Mouse (Mus musculus): ENCODE measurements at regions not wholly inside any gene's neighbourhood (a gene's known extent, or its start where the extent isn't known, plus 50 kb on each side); places are given as distances from the start of the nearest gene placed in this dataset.

DNA sequence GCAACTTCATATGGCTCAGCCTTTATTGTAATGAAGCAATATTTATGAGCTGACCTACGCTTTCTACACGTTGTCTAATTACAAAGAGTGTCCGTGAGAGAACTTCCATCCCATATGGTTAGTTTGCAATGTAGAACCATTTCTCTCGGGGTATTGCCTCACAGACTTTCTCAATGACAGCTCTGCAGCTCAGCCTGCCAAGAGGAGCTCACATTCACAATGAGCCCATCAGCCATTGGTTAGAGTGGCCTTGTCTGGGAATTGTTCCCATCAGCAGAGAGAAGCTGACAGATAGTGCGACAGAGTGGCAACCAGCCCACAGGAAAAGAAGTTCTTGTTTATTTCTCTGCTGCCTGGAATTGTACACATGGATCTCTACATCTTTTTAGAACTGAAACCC is 409.7 kb downstream of the Zfp704 start:
- no peaks in the 10 kb centered on the region for H3K9me3 ChIP-seq (ENCODE audit: control insufficient read depth, low read length)
- no peaks in the 10 kb centered on the region for H3K27me3 ChIP-seq (ENCODE audit: control insufficient read depth, insufficient read depth, low read length)
- no peaks in the 10 kb centered on the region for H3K4me1 ChIP-seq (replicated peaks; ENCODE audit: control insufficient read depth, insufficient read depth, low read length)
- H3K4me3 ChIP-seq (ENCODE audit: low read depth, low read length): no peak overlapping the region
- 85% methylated on average over 5 of the region's 5 CpGs for WGBS
- H3K36me3 ChIP-seq (ENCODE audit: control insufficient read depth, insufficient read depth, low read length): no peaks in the 10 kb centered on the region
- ATAC-seq (ENCODE audit: low FRiP score) (no peak), DNase-seq (ENCODE audit: low spot score) (no peak)
- no peak overlapping the region for H3K4me2 ChIP-seq (replicated peaks; ENCODE audit: low read depth, low read length)
- H3K9ac ChIP-seq (ENCODE audit: low read depth, low read length): no peak overlapping the region
- no peak overlapping the region for H3K27ac ChIP-seq (ENCODE audit: low read depth, low read length)

DNA sequence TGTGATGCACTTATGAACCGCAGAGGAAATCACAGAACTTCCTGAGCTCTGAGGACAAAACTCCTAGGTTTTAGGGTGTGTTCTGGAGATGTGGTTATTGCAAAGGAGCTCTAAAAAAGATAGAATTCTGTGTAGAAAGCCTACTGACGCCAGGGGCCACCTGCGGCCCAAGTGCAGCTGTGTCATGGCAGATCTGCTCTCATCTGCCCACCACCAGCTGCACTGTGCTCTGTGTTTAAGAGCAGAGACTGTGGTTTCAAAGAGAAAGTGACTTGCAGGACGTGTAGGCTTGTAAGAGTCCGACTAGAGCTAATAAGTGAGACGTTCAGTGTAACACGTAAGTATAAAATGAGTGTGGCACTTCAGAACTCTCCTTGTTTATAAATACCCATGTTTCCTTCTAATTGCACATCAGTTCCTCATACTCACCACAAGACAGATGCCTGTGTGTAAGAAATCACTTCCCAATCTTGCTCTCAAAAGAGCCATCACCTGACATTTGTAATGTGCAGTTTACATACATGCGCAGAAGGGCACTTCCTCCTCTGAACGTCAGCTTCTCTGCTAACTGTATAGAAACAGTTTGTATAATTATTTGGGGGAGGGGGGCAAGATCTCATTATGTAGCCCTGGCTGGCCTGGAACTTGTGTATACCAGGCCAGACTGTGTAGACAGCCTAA is 411.1 kb downstream of the Zfp704 start:
- no peaks in the 10 kb centered on the region for H3K27me3 ChIP-seq (ENCODE audit: control insufficient read depth, insufficient read depth, low read length)
- no peaks in the 10 kb centered on the region for H3K36me3 ChIP-seq (ENCODE audit: control insufficient read depth, insufficient read depth, low read length)
- ATAC-seq (ENCODE audit: low FRiP score) (no peak), DNase-seq (ENCODE audit: low spot score) (no peak)
- no peaks in the 10 kb centered on the region for H3K9me3 ChIP-seq (ENCODE audit: control insufficient read depth, low read length)
- no peak overlapping the region for H3K4me3 ChIP-seq (ENCODE audit: low read depth, low read length)
- H3K27ac ChIP-seq (ENCODE audit: low read depth, low read length): no peak overlapping the region
- H3K9ac ChIP-seq (ENCODE audit: low read depth, low read length): no peak overlapping the region
- H3K4me2 ChIP-seq (replicated peaks; ENCODE audit: low read depth, low read length): no peak overlapping the region
- WGBS: 89% methylated on average over 9 of the region's 9 CpGs
- H3K4me1 ChIP-seq (replicated peaks; ENCODE audit: control insufficient read depth, insufficient read depth, low read length): no peaks in the 10 kb centered on the region

DNA sequence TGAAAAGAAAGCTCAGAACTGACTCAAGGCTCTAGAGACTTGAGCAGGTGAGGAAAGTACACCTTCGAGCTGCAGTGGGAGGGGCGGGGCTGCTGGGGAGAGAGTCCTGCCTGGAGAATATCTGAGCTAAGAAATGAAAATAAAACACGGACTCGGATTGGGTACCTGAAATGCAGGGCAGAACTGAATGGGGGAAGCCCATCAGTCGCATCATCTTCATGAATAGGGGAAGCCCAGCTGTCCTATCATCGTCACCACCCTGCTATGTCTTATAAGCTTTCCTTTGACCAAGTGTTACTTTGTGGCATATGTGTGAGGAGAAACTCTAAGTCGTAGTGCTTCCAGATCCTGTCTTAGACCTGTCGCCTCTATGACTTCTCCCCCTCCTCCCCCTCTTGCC is 414.1 kb downstream of the Zfp704 start:
- Histone ChIP-seq H3K9me3 (ENCODE audit: control insufficient read depth, low read length) (no peaks in the 10 kb centered on the region), H3K36me3 (ENCODE audit: control insufficient read depth, insufficient read depth, low read length) (no peaks in the 10 kb centered on the region), H3K4me3 (ENCODE audit: low read depth, low read length) (no peak overlapping the region), H3K27me3 (ENCODE audit: control insufficient read depth, insufficient read depth, low read length) (no peaks in the 10 kb centered on the region), H3K4me2 (replicated peaks; ENCODE audit: low read depth, low read length) (no peak overlapping the region), H3K9ac (ENCODE audit: low read depth, low read length) (no peak overlapping the region), H3K27ac (ENCODE audit: low read depth, low read length) (no peak overlapping the region), H3K4me1 (replicated peaks; ENCODE audit: control insufficient read depth, insufficient read depth, low read length) (no peaks in the 10 kb centered on the region)
- 81% methylated on average over 8 of the region's 8 CpGs for WGBS
- DNase-seq (ENCODE audit: low spot score) (no peak), ATAC-seq (ENCODE audit: low FRiP score) (no peak)

DNA sequence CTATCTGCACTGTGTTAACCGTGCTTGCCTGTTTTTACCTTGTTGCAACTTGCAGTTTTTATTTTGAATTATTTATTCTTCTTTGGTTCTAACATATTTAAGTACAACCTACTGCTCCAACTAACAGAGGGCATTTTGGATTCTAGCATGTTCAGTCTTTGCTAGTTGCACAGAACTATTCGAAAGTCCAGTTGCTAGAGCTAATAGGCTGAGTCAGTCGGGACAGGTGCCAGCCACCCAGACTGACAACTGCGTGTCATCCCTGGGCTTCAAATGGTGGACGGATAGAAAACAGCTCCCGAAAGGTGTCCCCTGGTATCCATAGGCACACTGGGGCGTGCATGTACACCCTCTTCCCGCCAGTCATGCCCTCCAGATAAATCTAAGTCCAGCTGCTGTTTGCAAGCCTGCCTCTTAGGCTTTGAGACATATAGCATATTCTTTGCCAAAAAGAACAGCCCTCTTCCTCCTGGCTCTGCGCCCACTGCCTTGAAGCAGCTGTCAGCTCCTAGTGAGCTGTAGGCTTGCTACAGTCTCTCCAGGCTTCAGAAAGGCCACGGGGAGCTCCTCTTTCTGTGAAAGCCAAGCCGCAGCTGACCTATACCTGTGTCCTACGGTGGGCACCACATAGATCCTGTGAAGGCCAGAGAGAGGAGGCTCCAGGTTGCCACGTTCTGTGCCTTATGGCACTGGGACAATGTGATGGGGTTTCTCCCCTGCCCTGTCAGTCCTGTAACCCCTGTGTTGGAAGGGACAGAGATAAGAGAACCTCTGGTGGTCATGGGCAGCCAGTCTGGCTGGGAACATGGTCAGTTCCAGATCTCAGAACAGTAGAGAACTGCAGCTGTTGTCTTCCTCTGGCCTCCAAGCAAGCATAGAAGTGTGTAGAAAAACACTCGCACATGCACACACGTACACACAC is 420.3 kb downstream of the Zfp704 start:
- Histone ChIP-seq H3K4me3 (ENCODE audit: low read depth, low read length) (no peak overlapping the region), H3K9me3 (ENCODE audit: control insufficient read depth, low read length) (no peaks in the 10 kb centered on the region), H3K27me3 (ENCODE audit: control insufficient read depth, insufficient read depth, low read length) (no peaks in the 10 kb centered on the region), H3K9ac (ENCODE audit: low read depth, low read length) (no peak overlapping the region), H3K4me2 (replicated peaks; ENCODE audit: low read depth, low read length) (no peak overlapping the region), H3K4me1 (replicated peaks; ENCODE audit: control insufficient read depth, insufficient read depth, low read length) (no peaks in the 10 kb centered on the region), H3K36me3 (ENCODE audit: control insufficient read depth, insufficient read depth, low read length) (no peaks in the 10 kb centered on the region), H3K27ac (ENCODE audit: low read depth, low read length) (no peak overlapping the region)
- 90% methylated on average over 15 of the region's 15 CpGs for WGBS
- DNase-seq (ENCODE audit: low spot score) (no peak), ATAC-seq (ENCODE audit: low FRiP score) (no peak)

DNA sequence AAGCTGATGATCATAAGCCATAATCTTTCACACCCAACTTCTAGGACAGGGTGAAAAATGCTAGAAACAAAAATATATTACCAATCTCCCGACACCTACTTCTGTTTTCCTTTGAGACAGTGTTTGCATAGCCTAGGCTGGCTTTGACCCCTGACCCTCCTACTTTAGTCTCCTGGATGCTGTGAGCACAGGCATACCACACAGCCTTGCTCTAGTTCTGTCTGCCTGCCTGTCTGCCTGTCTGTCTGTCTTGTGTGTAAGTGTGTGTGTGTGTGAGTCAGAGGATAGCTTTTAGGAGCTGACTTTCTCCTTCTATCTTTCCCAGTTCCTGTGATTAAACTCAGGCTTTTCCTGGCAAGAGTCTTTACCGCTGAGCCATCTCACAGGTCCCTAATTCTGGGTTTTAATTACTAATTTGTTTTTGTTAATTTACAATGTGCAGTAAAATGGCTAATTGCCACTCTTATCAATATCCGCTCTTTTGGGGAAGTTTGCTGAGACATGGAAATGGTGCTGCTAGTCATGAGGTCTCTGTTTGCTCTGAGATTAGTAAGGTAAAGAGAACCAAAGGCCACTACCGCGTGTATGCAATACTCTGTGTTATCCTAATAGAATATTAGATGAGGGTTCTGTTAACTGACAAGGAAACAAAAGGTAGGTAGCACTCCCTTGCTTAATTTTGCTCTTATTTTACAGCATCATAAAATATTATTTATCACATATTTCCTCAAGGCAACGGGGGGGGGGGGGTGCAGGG is 423.3 kb downstream of the Zfp704 start:
- Histone ChIP-seq H3K9me3 (ENCODE audit: control insufficient read depth, low read length) (no peaks in the 10 kb centered on the region), H3K4me1 (replicated peaks; ENCODE audit: control insufficient read depth, insufficient read depth, low read length) (no peaks in the 10 kb centered on the region), H3K27ac (ENCODE audit: low read depth, low read length) (no peak overlapping the region), H3K4me2 (replicated peaks; ENCODE audit: low read depth, low read length) (no peak overlapping the region), H3K36me3 (ENCODE audit: control insufficient read depth, insufficient read depth, low read length) (no peaks in the 10 kb centered on the region), H3K27me3 (ENCODE audit: control insufficient read depth, insufficient read depth, low read length) (no peaks in the 10 kb centered on the region), H3K9ac (ENCODE audit: low read depth, low read length) (no peak overlapping the region), H3K4me3 (ENCODE audit: low read depth, low read length) (no peak overlapping the region)
- DNase-seq (ENCODE audit: low spot score): no peak
- 88% methylated on average over 6 of the region's 6 CpGs for WGBS
- ATAC-seq (ENCODE audit: low FRiP score): no peak

DNA sequence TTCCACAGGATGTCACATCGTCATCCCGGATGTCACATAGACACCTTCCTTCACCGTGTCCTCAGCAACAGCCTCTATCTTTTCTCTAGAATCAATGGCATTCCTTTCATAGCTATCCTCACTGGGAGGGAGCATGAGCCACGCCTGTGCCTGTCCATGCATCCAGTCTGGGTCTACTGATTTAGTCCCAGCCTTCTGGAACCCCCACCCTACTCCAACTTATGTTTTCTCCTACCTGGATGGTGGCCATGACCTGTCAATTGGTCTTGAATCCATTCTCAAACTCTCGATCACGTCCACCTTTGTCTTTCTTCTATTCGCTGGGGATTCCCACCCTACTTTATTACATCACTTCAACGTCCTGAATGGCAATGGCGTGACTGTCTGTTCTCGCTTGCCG is 428.3 kb downstream of the Zfp704 start:
- H3K4me2 ChIP-seq (replicated peaks; ENCODE audit: low read depth, low read length): no peak overlapping the region
- no peaks in the 10 kb centered on the region for H3K36me3 ChIP-seq (ENCODE audit: control insufficient read depth, insufficient read depth, low read length)
- no peaks in the 10 kb centered on the region for H3K4me1 ChIP-seq (replicated peaks; ENCODE audit: control insufficient read depth, insufficient read depth, low read length)
- WGBS: 92% methylated on average over 11 of the region's 11 CpGs
- no peak for ATAC-seq (ENCODE audit: low FRiP score)
- DNase-seq (ENCODE audit: low spot score): no peak
- H3K9me3 ChIP-seq (ENCODE audit: control insufficient read depth, low read length): no peaks in the 10 kb centered on the region
- H3K27me3 ChIP-seq (ENCODE audit: control insufficient read depth, insufficient read depth, low read length): no peaks in the 10 kb centered on the region
- no peak overlapping the region for H3K9ac ChIP-seq (ENCODE audit: low read depth, low read length)
- no peak overlapping the region for H3K27ac ChIP-seq (ENCODE audit: low read depth, low read length)
- no peak overlapping the region for H3K4me3 ChIP-seq (ENCODE audit: low read depth, low read length)

DNA sequence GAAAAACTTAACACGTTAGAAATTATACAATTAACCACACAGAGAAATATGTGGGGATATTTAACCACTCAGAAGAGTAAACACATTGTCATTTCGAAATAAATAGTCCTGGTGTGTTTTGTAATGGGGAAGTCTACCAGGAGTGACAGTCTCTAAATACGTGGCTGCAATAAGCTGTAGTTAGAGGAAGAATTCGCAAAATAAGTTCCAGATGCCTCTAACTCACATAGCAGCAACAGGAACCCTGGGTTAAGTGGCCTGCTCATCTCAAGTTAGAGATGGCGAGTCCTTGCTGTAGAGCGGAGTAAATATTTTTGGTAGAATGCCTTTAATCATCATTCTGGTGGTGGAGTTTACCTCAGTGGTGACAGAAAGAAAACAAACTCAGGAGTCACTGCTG is 430.2 kb downstream of the Zfp704 start:
- Histone ChIP-seq H3K27me3 (ENCODE audit: control insufficient read depth, insufficient read depth, low read length) (no peaks in the 10 kb centered on the region), H3K9me3 (ENCODE audit: control insufficient read depth, low read length) (no peaks in the 10 kb centered on the region), H3K27ac (ENCODE audit: low read depth, low read length) (no peak overlapping the region), H3K4me3 (ENCODE audit: low read depth, low read length) (no peak overlapping the region), H3K4me1 (replicated peaks; ENCODE audit: control insufficient read depth, insufficient read depth, low read length) (no peaks in the 10 kb centered on the region), H3K36me3 (ENCODE audit: control insufficient read depth, insufficient read depth, low read length) (no peaks in the 10 kb centered on the region), H3K9ac (ENCODE audit: low read depth, low read length) (no peak overlapping the region), H3K4me2 (replicated peaks; ENCODE audit: low read depth, low read length) (no peak overlapping the region)
- DNase-seq (ENCODE audit: low spot score): no peak
- ATAC-seq (ENCODE audit: low FRiP score): no peak
- 74% methylated on average over 6 of the region's 6 CpGs for WGBS

DNA sequence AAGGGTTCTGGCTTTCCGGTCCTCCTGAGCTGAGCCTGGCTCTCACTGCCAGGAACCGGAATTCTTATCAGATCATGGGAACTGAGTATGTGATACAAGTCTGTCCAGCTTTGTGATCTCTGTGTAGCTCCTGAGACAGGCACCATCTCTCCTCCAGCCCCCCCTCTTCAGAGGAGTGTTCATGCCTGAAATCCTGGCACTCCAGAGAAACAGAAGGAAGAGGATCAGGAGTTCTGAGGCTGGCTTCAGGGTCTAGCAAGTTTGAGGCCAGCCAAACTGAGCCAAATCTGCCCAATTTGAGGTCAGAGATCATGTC is 435.4 kb downstream of the Zfp704 start:
- WGBS: 84% methylated on average over 2 of the region's 2 CpGs
- H3K9me3 ChIP-seq (ENCODE audit: control insufficient read depth, low read length): no peaks in the 10 kb centered on the region
- H3K9ac ChIP-seq (ENCODE audit: low read depth, low read length): no peak overlapping the region
- H3K27me3 ChIP-seq (ENCODE audit: control insufficient read depth, insufficient read depth, low read length): no peaks in the 10 kb centered on the region
- H3K36me3 ChIP-seq (ENCODE audit: control insufficient read depth, insufficient read depth, low read length): no peaks in the 10 kb centered on the region
- no peaks in the 10 kb centered on the region; the same call in 1 of the 2 replicates for H3K4me1 ChIP-seq (replicated peaks; ENCODE audit: control insufficient read depth, insufficient read depth, low read length)
- H3K4me3 ChIP-seq (ENCODE audit: low read depth, low read length): no peak overlapping the region
- no peak for ATAC-seq (ENCODE audit: low FRiP score)
- no peak for DNase-seq (ENCODE audit: low spot score)
- H3K4me2 ChIP-seq (replicated peaks; ENCODE audit: low read depth, low read length): no peak overlapping the region
- H3K27ac ChIP-seq (ENCODE audit: low read depth, low read length): no peak overlapping the region

Measured in hindbrain, embryonic 11.5 days (tissue).